Mouse (Mus musculus) MEL (cell line): Measurements from ENCODE around the gene Lhpp.

Experiments used
- CHD1 ChIP-seq: IDR thresholded peaks from 2 replicates; pipeline ENCODE4 v1.6.1; 2012; ENCODE audit warnings: low read depth, mild to moderate bottlenecking, inconsistent platforms, low read length, improper control_type of control experiment
- CTCF ChIP-seq, 3 experiments: IDR thresholded peaks in 2 of 3; conservative IDR thresholded peaks in 1 of 3; 2 replicates each; pipeline ENCODE4 v1.5.1; 2011 to 2012; ENCODE audit warnings: low read length in 3 of 3, low read depth in 2 of 3, mild to moderate bottlenecking in 2 of 3, improper control_type of control experiment in 1 of 3, inconsistent platforms in 1 of 3, mixed read lengths in 1 of 3, moderate library complexity in 1 of 3; ENCODE audit not compliant: control insufficient read depth in 1 of 3, insufficient read depth in 1 of 3, poor library complexity in 1 of 3, severe bottlenecking in 1 of 3
- ELF1 ChIP-seq: IDR thresholded peaks from 2 replicates; pipeline ENCODE4 v1.6.1; 2014; ENCODE audit warnings: low read depth, mild to moderate bottlenecking, inconsistent platforms, low read length, improper control_type of control experiment, moderate library complexity
- GABPA ChIP-seq: IDR thresholded peaks from 2 replicates; pipeline ENCODE4 v1.6.1; 2012; ENCODE audit warnings: low read depth, mild to moderate bottlenecking, inconsistent platforms, low read length, improper control_type of control experiment, moderate library complexity
- HCFC1 ChIP-seq: IDR thresholded peaks from 2 replicates; pipeline ENCODE4 v1.6.1; 2012; ENCODE audit warnings: low read depth, mild to moderate bottlenecking, inconsistent platforms, low read length, improper control_type of control experiment, moderate library complexity
- MAX ChIP-seq: IDR thresholded peaks from 2 replicates; pipeline ENCODE4 v1.6.1; 2011; ENCODE audit warnings: low read length, improper control_type of control experiment
- MXI1 ChIP-seq: IDR thresholded peaks from 2 replicates; pipeline ENCODE4 v1.6.1; 2011; ENCODE audit warnings: mild to moderate bottlenecking, low read depth, low read length, improper control_type of control experiment
- POLR2AphosphoS2 ChIP-seq: IDR thresholded peaks from 2 replicates; pipeline ENCODE4 v1.6.1; 2011; ENCODE audit warnings: low read length, improper control_type of control experiment
- POLR2AphosphoS5 ChIP-seq: IDR thresholded peaks from 2 replicates; pipeline ENCODE4 v1.6.1; 2012; ENCODE audit warnings: low read depth, borderline replicate concordance, mild to moderate bottlenecking, inconsistent platforms, low read length, moderate library complexity, mixed read lengths
- RCOR1 ChIP-seq: IDR thresholded peaks from 2 replicates; pipeline ENCODE4 v1.6.1; 2012; ENCODE audit warnings: low read depth, mild to moderate bottlenecking, inconsistent platforms, low read length, improper control_type of control experiment
- TBP ChIP-seq: IDR thresholded peaks from 2 replicates; pipeline ENCODE4 v1.8.0; 2011; ENCODE audit warnings: low read depth, low read length, improper control_type of control experiment
- USF2 ChIP-seq, 2 experiments: IDR thresholded peaks; 2 replicates each; pipeline ENCODE4 v1.6.1; 2011 to 2012; ENCODE audit warnings: improper control_type of control experiment in 2 of 2, low read length in 2 of 2, borderline replicate concordance in 1 of 2, inconsistent platforms in 1 of 2, low read depth in 1 of 2, mild to moderate bottlenecking in 1 of 2; ENCODE audit not compliant: insufficient read depth in 1 of 2

DNA sequence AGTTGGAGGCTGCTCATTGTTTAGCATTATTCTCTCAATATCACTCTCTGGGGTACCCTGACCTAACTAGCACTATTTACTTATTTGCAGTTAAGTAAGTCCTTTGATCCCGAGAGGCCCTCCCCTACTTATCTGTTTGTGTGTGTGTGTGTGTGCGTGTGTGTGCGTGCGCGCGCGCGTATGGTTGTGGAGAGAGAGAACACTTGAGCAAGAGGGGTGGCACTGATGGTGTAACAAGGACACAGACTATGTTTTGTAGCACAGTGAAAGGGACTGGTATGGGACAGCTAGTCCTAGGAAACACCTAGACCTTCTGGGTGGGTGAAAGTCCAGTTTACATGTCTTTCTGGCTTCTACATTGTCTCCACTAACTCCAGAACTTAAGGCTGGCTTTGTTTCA lies 1.1 kb downstream of the Lhpp start:
- TF ChIP-seq RCOR1 (no peak), CTCF (IDR thresholded peaks at IDR 0.05 in 2 of 3, conservative IDR thresholded peaks at IDR 0.05 in 1 of 3; ENCODE audit: control insufficient read depth in 1 of 3, insufficient read depth in 1 of 3, low read depth in 2 of 3, low read length in 3 of 3, poor library complexity in 1 of 3, severe bottlenecking in 1 of 3) (no peak), MAX (no peak), CHD1 (no peak), USF2 (IDR thresholded peaks at IDR 0.05; ENCODE audit: borderline replicate concordance in 1 of 2, insufficient read depth in 1 of 2, low read depth in 1 of 2, low read length in 2 of 2) (no peak), MXI1 (no peak), POLR2AphosphoS2 (no peak), ELF1 (no peak), POLR2AphosphoS5 (no peak), HCFC1 (no peak), GABPA (no peak), TBP (no peak)
